Mouse (Mus musculus): ENCODE results near the gene Col24a1. TPM values are rescaled to one million over a fixed set of nuclear protein-coding genes. Genes with fewer than 3 reads are reported as not detected.
A peak's percentile ranks its signal among the peaks of the same experiment; 100 is the strongest.

Col24a1 gene
- polyA plus RNA-seq, 1 experiment from 2014 or later, result 4.6 TPM

DNA sequence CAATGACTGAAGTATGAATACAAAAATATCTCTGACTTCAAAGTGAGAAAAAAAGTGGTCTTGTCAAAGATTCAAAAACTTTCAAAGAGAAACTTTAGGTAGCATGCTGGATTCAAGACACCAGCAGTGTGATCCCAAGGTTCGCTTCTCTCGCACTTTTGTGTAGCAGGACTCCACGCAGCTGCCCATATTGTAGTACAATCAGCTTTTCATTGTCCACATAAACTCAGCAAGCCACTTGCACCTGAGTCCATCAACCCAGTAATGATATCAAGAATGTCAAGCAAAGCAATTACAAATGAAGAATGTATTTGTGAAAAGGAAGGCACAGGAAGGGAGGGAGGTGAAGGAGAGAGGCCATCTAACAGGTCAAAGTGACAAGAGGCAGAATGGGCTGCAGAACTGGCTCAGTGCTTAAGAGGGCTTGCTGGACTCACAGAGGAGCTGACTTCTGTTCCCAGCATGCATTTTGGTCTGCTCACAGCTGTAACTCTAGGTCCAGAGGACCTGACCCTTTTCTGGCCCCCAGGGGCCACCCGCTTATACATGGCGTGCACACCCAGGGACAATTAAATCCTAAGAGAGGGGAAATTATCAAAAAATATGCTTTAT lies 7.8 kb downstream of the Col24a1 start:
- Histone ChIP-seq H3K9ac (no peak overlapping the region), H3K36me3 (no peaks in the 10 kb centered on the region), H3K27ac (no peak overlapping the region), H3K9me3 (no peaks in the 10 kb centered on the region), H3K4me2 (replicated peaks) (no peak overlapping the region), H3K4me3 (no peak overlapping the region), H3K27me3 (no peaks in the 10 kb centered on the region), H3K4me1 (no peaks in the 10 kb centered on the region)
- WGBS, result 86% methylated on average over 5 of the region's 5 CpGs
- ATAC-seq (ENCODE audit: insufficient number of reproducible peaks, insufficient read depth, low FRiP score, low TSS enrichment), result no peak

DNA sequence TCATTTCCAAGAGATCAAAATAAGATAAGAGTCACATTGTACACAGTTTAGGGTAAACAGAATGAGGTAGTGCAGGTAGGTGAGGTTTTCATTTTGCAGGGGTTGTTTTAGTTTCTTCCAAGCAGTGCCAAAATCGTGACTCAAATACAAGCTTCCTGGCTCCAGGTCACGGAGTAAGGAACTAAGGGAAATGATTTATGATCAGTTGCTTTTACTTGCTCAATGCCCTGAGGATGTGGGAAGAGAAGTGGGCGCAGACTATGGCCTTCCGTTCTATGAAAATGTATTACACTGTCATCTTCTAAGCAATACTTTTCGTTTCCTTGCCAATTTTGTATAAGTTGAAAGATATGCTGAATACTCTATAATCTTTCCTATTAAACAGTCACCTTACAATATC lies 13.0 kb downstream of the Col24a1 start:
- H3K4me2 ChIP-seq (replicated peaks), result no peak overlapping the region
- WGBS, result 79% methylated on average over 5 of the region's 5 CpGs
- no peak overlapping the region for H3K4me3 ChIP-seq
- H3K27me3 ChIP-seq, result no peaks in the 10 kb centered on the region
- no peak overlapping the region for H3K9ac ChIP-seq
- no peaks in the 10 kb centered on the region for H3K4me1 ChIP-seq
- no peak overlapping the region for H3K27ac ChIP-seq
- ATAC-seq (ENCODE audit: insufficient number of reproducible peaks, insufficient read depth, low FRiP score, low TSS enrichment), result no peak
- H3K36me3 ChIP-seq, result no peaks in the 10 kb centered on the region
- H3K9me3 ChIP-seq, result no peaks in the 10 kb centered on the region

DNA sequence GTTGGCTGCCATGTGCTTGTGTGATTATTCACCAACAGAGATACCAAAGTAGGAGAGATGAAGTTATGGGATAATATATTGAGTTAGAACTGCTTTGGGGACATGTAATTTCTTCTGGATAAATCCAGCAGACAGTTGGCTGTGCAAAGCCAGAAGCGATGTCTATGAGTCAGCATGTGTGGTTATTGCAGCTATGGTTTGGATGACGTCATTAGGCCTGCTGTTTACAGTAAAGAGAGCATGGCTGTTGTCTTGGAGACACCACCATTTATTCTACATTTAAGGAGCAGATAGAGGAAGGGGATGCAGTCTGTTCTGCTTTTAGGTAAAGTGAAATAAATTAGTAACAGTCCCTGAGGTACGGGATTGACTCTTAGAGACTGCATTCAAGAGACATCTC lies 14.9 kb downstream of the Col24a1 start:
- Histone ChIP-seq H3K4me3 (no peak overlapping the region), H3K36me3 (no peaks in the 10 kb centered on the region), H3K27ac (no peak overlapping the region), H3K9me3 (no peaks in the 10 kb centered on the region), H3K27me3 (no peaks in the 10 kb centered on the region), H3K9ac (no peak overlapping the region), H3K4me2 (replicated peaks) (no peak overlapping the region), H3K4me1 (no peaks in the 10 kb centered on the region)
- WGBS, result 77% methylated on average over 3 of the region's 3 CpGs
- ATAC-seq (ENCODE audit: insufficient number of reproducible peaks, insufficient read depth, low FRiP score, low TSS enrichment), result no peak

DNA sequence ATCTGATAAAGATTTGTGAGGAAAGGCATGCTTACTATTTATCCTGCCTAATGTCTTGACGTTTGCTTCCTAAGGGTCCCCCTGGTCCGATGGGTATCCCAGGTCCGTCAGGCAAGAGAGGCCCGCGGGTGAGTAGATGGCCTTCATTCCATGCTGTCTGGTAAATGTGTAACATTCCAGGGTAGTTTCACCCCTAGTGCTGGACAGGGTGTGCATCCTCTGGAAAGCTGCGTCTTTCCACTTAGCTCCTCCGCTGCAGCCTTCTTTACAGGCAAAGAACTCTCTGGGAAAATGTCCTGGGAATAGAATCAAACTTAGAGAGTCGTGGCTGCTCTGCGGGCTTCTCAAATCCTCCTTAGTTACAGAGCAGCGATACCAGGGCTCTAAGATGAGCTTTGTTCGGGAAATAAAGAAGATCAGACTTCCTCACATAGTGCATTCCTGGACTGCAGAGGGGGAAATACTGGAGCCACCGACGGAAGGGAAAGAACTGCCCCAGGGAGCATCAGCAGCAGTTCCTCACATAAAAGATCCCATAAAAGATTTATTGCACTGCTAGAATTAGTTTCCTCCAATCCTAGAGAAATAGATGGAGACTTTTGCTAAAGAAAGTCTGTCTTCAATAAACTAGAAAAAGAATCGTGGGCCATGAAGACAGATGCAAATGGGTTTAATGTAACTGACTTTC lies 28.5 kb downstream of the Col24a1 start:
- 62% methylated on average over 14 of the region's 14 CpGs for WGBS
- H3K27ac ChIP-seq, result no peak overlapping the region

DNA sequence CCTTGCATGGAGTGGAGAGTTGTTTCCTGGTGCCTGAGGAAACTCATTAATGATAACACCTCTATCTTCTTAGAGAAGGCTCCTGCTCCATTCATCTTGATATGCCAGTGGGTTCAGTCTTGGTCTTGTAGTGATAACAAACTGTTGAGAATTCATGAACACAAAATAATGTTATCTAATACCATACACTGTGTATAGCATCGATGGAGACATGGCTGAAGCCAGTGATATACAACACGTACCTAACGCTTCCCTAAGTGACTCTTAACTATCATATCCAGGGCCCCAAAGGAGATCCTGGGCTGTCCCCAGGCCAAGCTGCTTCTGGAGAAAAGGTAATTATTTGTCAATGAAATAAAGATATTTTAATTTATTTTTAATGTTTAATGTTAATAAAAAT lies 33.1 kb downstream of the Col24a1 start:
- WGBS, result 94% methylated on average over 3 of the region's 3 CpGs

More for the DNA sequence above, 28.5 kb downstream of the Col24a1 start:
- Histone ChIP-seq H3K9me3 (no peaks in the 10 kb centered on the region), H3K4me2 (replicated peaks) (no peak overlapping the region), H3K4me1 (0 out of 2 replicates have a peak, but pooled peaks cover 5% of the 10 kb centered on the region), H3K9ac (no peak overlapping the region), H3K27me3 (no peaks in the 10 kb centered on the region), H3K36me3 (no peaks in the 10 kb centered on the region), H3K4me3 (no peak overlapping the region)
- ATAC-seq (ENCODE audit: insufficient number of reproducible peaks, insufficient read depth, low FRiP score, low TSS enrichment), result no peak

DNA sequence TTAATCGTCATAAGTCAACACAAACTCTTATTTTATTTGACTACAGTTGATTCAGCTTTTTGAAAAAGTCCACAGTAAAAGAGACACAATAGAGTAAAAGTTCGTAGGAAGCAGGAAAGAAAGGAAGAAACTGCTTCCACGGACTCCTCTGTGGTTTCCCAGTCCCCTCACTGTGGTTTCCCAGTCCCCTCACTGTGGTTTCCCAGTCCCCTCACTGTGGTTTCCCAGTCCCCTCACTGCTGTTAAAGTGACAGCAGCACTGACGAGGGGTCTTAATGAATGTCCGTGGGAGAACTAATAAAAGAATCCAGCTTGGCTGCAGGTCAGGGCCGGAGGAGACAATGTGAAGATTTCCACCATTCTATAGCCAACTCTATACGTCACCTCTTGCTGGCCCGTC lies 39.4 kb downstream of the Col24a1 start:
- no peak overlapping the region for H3K27ac ChIP-seq
- H3K4me2 ChIP-seq (replicated peaks), result no peak overlapping the region
- no peak overlapping the region for H3K9ac ChIP-seq
- no peaks in the 10 kb centered on the region for H3K9me3 ChIP-seq
- ATAC-seq (ENCODE audit: insufficient number of reproducible peaks, insufficient read depth, low FRiP score, low TSS enrichment), result no peak
- no peaks in the 10 kb centered on the region for H3K27me3 ChIP-seq
- WGBS, result 68% methylated on average over 8 of the region's 8 CpGs
- no peak overlapping the region for H3K4me3 ChIP-seq
- H3K4me1 ChIP-seq, result peaks cover 10% of the 10 kb centered on the region; the same call in 1 of the 2 replicates
- no peaks in the 10 kb centered on the region for H3K36me3 ChIP-seq

More for the DNA sequence above, 33.1 kb downstream of the Col24a1 start:
- Histone ChIP-seq H3K9ac (no peak overlapping the region), H3K4me2 (replicated peaks) (no peak overlapping the region), H3K4me1 (0 out of 2 replicates have a peak, but pooled peaks cover 5% of the 10 kb centered on the region), H3K27me3 (no peaks in the 10 kb centered on the region), H3K4me3 (no peak overlapping the region), H3K36me3 (no peaks in the 10 kb centered on the region), H3K27ac (no peak overlapping the region), H3K9me3 (no peaks in the 10 kb centered on the region)
- ATAC-seq (ENCODE audit: insufficient number of reproducible peaks, insufficient read depth, low FRiP score, low TSS enrichment), result no peak

DNA sequence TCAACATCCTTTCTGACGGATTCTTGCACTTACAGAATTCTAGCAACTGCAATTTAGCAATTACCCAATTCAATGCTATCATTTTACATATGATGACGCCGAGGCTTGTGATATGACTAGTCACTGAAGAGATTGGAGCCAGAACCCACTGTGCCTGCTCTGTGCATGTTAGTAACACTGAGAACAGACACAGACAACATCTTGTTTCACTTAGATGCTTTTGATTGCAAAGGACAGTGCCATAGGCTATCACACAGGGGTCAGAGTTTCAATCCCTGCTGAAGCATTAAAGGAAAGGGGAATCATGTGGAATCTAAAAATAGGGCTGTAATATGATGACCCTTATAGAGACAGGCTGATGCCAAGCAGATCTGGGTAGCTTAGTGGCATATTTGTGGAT lies 41.8 kb downstream of the Col24a1 start:
- H3K4me1 ChIP-seq, result peaks cover 10% of the 10 kb centered on the region; the same call in 1 of the 2 replicates

DNA sequence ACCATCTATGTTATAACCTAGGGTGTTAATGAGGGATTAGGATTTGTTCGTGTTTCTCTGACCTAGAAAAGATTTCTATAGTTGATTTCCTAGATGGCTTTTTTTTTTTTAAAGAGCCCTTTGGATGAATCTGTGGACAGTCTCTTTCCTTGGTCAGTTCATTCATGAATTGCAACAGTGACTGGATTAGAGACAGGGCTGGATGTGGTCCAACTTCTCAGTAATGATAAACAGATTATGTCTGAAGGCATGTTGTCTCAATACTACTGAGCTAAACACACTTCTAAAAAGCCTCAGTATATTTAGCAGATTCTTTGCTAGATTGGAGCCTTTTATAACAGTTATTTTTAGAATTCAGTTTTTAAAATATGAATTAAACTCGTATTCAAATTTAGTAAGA lies 44.9 kb downstream of the Col24a1 start:
- H3K4me2 ChIP-seq (replicated peaks), result no peak overlapping the region
- no peaks in the 10 kb centered on the region for H3K27me3 ChIP-seq
- ATAC-seq (ENCODE audit: insufficient number of reproducible peaks, insufficient read depth, low FRiP score, low TSS enrichment), result no peak
- H3K9ac ChIP-seq, result no peak overlapping the region
- no peak overlapping the region for H3K27ac ChIP-seq
- H3K4me1 ChIP-seq, result peaks cover 12% of the 10 kb centered on the region; the same call in 1 of the 2 replicates
- WGBS, result 68% methylated on average over 2 of the region's 2 CpGs
- no peak overlapping the region for H3K4me3 ChIP-seq
- H3K9me3 ChIP-seq, result no peaks in the 10 kb centered on the region
- H3K36me3 ChIP-seq, result no peaks in the 10 kb centered on the region

More for the DNA sequence above, 41.8 kb downstream of the Col24a1 start:
- no peaks in the 10 kb centered on the region for H3K36me3 ChIP-seq
- H3K27ac ChIP-seq, result no peak overlapping the region
- peak; percentile 64; the same call in 1 of the 2 replicates for ATAC-seq (ENCODE audit: insufficient number of reproducible peaks, insufficient read depth, low FRiP score, low TSS enrichment)
- WGBS, result 36% methylated on average over 3 of the region's 3 CpGs
- no peak overlapping the region for H3K4me2 ChIP-seq (replicated peaks)
- H3K4me3 ChIP-seq, result no peak overlapping the region
- H3K27me3 ChIP-seq, result no peaks in the 10 kb centered on the region
- H3K9ac ChIP-seq, result no peak overlapping the region
- no peaks in the 10 kb centered on the region for H3K9me3 ChIP-seq

DNA sequence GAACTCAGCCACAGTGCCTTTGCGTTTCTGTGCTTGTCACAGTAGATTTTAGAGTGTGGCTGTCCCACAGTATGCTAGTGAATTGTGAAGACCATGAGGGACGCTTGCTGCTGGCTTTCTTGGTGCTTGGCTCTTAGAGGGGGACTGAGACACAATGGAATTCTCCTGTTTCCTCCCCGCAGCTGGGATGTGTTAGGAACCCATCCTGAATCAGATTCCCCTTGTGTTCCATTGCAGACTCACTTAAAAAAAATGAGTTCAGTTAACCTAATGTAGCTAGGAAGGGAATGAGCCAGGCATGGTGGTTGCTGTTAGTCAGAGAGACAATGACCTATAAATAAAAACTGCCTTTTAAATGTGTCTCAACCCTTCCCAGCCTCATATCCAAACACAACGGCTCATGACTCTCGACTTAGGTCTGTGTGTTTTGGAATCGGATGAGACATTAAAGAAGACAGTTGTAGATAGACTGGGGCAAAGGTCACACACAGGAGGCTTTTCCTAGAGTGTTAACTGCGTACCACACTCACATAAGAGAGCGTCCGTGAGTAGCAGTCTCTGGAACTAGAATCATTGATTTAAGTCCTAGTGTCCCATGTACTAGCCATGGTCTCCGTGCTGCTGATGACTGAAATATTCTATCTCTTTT lies 47.7 kb downstream of the Col24a1 start:
- H3K4me2 ChIP-seq (replicated peaks), result no peak overlapping the region
- no peak overlapping the region for H3K27ac ChIP-seq
- ATAC-seq (ENCODE audit: insufficient number of reproducible peaks, insufficient read depth, low FRiP score, low TSS enrichment), result no peak
- H3K27me3 ChIP-seq, result no peaks in the 10 kb centered on the region
- H3K9me3 ChIP-seq, result no peaks in the 10 kb centered on the region
- no peaks in the 10 kb centered on the region for H3K36me3 ChIP-seq
- peaks cover 5% of the 10 kb centered on the region; the same call in 1 of the 2 replicates for H3K4me1 ChIP-seq
- H3K4me3 ChIP-seq, result no peak overlapping the region
- WGBS, result 69% methylated on average over 10 of the region's 10 CpGs
- H3K9ac ChIP-seq, result no peak overlapping the region

DNA sequence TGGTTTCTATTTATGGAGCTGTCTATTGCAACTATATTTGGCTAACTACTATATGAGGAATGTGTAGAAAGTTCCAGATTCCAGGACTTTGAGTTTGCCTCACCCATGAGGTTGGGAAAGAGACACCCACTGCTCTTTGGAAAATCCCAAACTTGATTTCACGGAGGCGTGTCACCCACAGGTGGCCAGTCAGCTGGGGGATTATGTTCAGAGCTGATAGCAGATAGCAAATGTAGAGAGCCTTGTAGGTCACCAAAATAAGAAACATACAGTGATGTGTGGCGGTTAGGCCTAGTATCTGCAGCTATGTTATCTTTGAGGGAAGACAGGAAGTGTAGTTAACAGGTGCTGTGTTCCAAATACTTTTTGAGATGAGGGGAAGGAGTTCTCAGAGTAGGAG lies 56.4 kb downstream of the Col24a1 start:
- H3K36me3 ChIP-seq, result no peaks in the 10 kb centered on the region
- H3K27me3 ChIP-seq, result no peaks in the 10 kb centered on the region
- no peak overlapping the region for H3K4me3 ChIP-seq
- H3K27ac ChIP-seq, result no peak overlapping the region
- no peak overlapping the region for H3K4me2 ChIP-seq (replicated peaks)
- no peak overlapping the region for H3K9ac ChIP-seq
- no peaks in the 10 kb centered on the region for H3K4me1 ChIP-seq
- H3K9me3 ChIP-seq, result no peaks in the 10 kb centered on the region
- 88% methylated on average over 3 of the region's 3 CpGs for WGBS
- ATAC-seq (ENCODE audit: insufficient number of reproducible peaks, insufficient read depth, low FRiP score, low TSS enrichment), result no peak

DNA sequence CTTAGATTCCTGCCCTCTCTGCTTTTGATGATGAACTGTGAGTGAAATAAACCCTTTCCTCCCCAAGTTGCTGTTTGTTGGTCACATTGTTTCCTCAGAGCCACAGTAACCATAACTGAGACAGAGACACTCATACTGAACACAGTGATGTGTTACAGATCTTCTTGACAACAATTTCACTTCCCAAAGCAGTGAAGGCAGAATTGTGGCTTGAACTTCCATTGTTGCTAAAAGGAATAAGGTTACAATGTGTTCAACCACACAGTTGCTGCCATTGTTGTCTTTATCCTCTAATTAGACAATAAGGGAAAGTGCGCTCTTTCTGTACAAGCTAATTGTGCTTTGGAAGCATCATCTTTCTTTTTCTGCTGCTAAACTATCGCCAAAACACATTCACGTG lies 61.7 kb downstream of the Col24a1 start:
- Histone ChIP-seq H3K9ac (no peak overlapping the region), H3K36me3 (no peaks in the 10 kb centered on the region), H3K4me2 (replicated peaks) (no peak overlapping the region), H3K9me3 (no peaks in the 10 kb centered on the region), H3K27ac (no peak overlapping the region), H3K4me3 (no peak overlapping the region), H3K4me1 (no peaks in the 10 kb centered on the region), H3K27me3 (no peaks in the 10 kb centered on the region)
- ATAC-seq (ENCODE audit: insufficient number of reproducible peaks, insufficient read depth, low FRiP score, low TSS enrichment), result no peak
- WGBS, result 81% methylated on average over 3 of the region's 3 CpGs
